Mouse (Mus musculus): ENCODE data around the gene Prss43. TPM values are rescaled to one million over a fixed set of nuclear protein-coding genes. Genes with fewer than 3 reads are reported as not detected.
A peak's percentile ranks its signal among the peaks of the same experiment; 100 is the strongest.

Gene Prss43
- total and polyA plus RNA-seq, 3 experiments: not detected

DNA sequence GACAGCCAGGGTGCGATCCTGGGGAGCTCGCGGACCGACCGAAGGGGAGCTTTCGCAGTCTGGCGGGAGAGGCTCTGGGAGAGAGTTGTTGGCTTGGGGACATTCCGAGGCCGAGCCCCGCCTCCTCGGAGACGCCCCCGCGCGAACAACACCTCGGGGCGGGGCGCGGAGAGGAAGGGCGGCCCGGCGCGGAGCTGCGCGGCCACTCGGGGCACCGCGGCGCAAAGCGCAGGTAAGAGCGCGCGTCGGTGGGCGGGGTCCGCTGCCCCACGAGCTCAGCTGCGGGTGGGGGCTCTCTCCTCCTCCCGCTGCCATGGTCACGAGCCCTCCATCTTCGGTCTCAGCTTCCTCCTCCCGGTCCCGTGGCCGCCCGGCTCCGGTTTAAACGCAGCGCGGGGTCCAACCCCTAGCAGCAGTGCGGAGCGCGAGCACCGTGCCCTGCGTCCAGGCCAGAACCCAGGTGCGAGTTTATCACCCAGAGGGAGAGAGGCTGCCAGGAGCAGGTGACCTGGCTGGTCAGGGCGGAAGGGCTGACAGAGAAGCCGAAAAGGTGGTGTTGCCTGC, 53.6 kb downstream of the Prss43 start, which contains the start of gene Tmie:
Gene Tmie, minus strand, starts transcription at position 116 of the 564 bp plus-strand sequence.
- Histone ChIP-seq H3K27me3 (replicated peaks) (peaks cover 28% of the 10 kb centered on the region), H3K4me3 (replicated peaks in 1 of 3; ENCODE audit: low read depth in 2 of 3, low read length in 2 of 3, poor library complexity in 1 of 3) (peak within 1 kb of the TSS in 1 of 3 experiments; percentile 29), H3K27ac (ENCODE audit: insufficient read depth, low read depth) (no peak within 1 kb of the TSS), H3K79me2 (replicated peaks; ENCODE audit: control insufficient read depth, extremely low read depth, insufficient read depth, poor library complexity, severe bottlenecking) (no peaks in the 10 kb centered on the region), H3K4me1 (ENCODE audit: control insufficient read depth in 1 of 2, insufficient read depth in 2 of 2) (no peaks in the 10 kb centered on the region), H3K4me2 (ENCODE audit: insufficient read depth, low read depth, poor library complexity, severe bottlenecking) (peak within 1 kb of the TSS; percentile 38; the same call in 1 of the 2 replicates), H3K36me3 (replicated peaks in 1 of 2; ENCODE audit: control insufficient read depth in 1 of 2, insufficient read depth in 1 of 2, low read length in 1 of 2) (no peaks in the 10 kb centered on the region), H3K9ac (ENCODE audit: insufficient read depth, low read depth) (no peak within 1 kb of the TSS), H3K9me3 (replicated peaks; ENCODE audit: low read length) (no peaks in the 10 kb centered on the region)
- dilution Hi-C loops (cut with MboI; ENCODE audit: extremely low pct_ligation_motif_present, extremely low pct_unique_long_range_greater_than_20kb, low sequenced_read_pairs) (no loop called here), in situ Hi-C loops (cut with MboI; ENCODE audit: low pct_ligation_motif_present, low pct_unique_long_range_greater_than_20kb, low sequenced_read_pairs) (loop anchor here (5.0 kb wide), 1 partner anchor 153 kb away; no protein-coding TSS in a partner anchor)
- TF ChIP-seq RAD21 (IDR thresholded peaks at IDR 0.05; ENCODE audit: low read depth, low read length) (no peak), ZKSCAN1 (IDR thresholded peaks at IDR 0.05; ENCODE audit: borderline replicate concordance, low read depth, low read length) (no peak), GABPA (IDR thresholded peaks at IDR 0.05; ENCODE audit: insufficient replicate concordance, low read depth, low read length) (no peak), IRF4 (IDR thresholded peaks at IDR 0.05; ENCODE audit: low read depth, low read length) (no peak), NRF1 (IDR thresholded peaks at IDR 0.05; ENCODE audit: low read depth, low read length) (no peak), ETS1 (conservative IDR thresholded peaks at IDR 0.05; ENCODE audit: low read depth, low read length) (no peak), JUND (conservative IDR thresholded peaks at IDR 0.05; ENCODE audit: low read depth, low read length) (no peak), KAT2A (IDR thresholded peaks at IDR 0.05; ENCODE audit: insufficient replicate concordance, low read length) (no peak), HCFC1 (IDR thresholded peaks at IDR 0.05; ENCODE audit: low read depth, low read length) (no peak), MYC (IDR thresholded peaks at IDR 0.05; ENCODE audit: low read depth, low read length) (no peak), PAX5 (IDR thresholded peaks at IDR 0.05; ENCODE audit: low read length) (no peak), JUN (IDR thresholded peaks at IDR 0.05; ENCODE audit: insufficient read depth, low read depth, low read length) (no peak), EP300 (IDR thresholded peaks at IDR 0.05; ENCODE audit: low read length) (no peak), UBTF (IDR thresholded peaks at IDR 0.05; ENCODE audit: low read depth, low read length) (no peak), NELFE (IDR thresholded peaks at IDR 0.05; ENCODE audit: low read depth, low read length) (no peak), POLR2A (IDR thresholded peaks at IDR 0.05; ENCODE audit: low read depth, low read length) (no peak), USF2 (conservative IDR thresholded peaks at IDR 0.05; ENCODE audit: low read depth, low read length) (no peak), TBP (conservative IDR thresholded peaks at IDR 0.05; ENCODE audit: low read depth, low read length) (no peak), SMC3 (IDR thresholded peaks at IDR 0.05; ENCODE audit: low read depth, low read length) (no peak)
- no peak for DNase-seq (ENCODE audit: extremely low read depth)

DNA sequence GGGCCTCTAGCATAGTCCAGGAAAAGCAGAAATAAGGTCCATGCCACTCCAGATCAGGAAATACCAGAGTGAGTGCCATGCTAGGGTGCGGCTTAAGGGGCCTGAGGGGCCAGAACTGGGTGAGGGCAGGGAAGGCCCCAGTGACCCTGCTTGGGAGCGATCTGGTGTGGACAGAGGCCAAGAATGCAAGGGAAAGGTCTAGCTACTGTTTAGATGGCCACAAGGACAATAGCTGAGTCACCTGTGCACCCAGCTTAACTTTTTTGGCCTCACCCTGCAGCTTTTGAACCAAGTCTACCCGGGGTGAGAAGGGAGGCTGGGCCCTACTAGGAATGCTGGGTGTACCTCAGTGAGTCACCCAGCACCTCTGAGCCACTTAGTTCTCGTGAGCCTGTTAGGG, 54.3 kb downstream of the Prss43 start:
- Histone ChIP-seq H3K9me3 (replicated peaks; ENCODE audit: low read length) (no peaks in the 10 kb centered on the region), H3K36me3 (replicated peaks in 1 of 2; ENCODE audit: control insufficient read depth in 1 of 2, insufficient read depth in 1 of 2, low read length in 1 of 2) (peaks cover 0 to 4% of the 10 kb centered on the region in 2 experiments), H3K27me3 (replicated peaks) (peaks cover 30% of the 10 kb centered on the region), H3K4me1 (ENCODE audit: control insufficient read depth in 1 of 2, insufficient read depth in 2 of 2) (no peaks in the 10 kb centered on the region), H3K79me2 (replicated peaks; ENCODE audit: control insufficient read depth, extremely low read depth, insufficient read depth, poor library complexity, severe bottlenecking) (no peaks in the 10 kb centered on the region), H3K27ac (ENCODE audit: insufficient read depth, low read depth) (no peak overlapping the region), H3K4me2 (ENCODE audit: insufficient read depth, low read depth, poor library complexity, severe bottlenecking) (no peak overlapping the region), H3K4me3 (replicated peaks in 1 of 3; ENCODE audit: low read depth in 2 of 3, low read length in 2 of 3, poor library complexity in 1 of 3) (no peak overlapping the region), H3K9ac (ENCODE audit: insufficient read depth, low read depth) (no peak overlapping the region)
- in situ Hi-C loops (cut with MboI; ENCODE audit: low pct_ligation_motif_present, low pct_unique_long_range_greater_than_20kb, low sequenced_read_pairs): no loop called here
- DNase-seq (ENCODE audit: extremely low read depth): no peak
- TF ChIP-seq NELFE (IDR thresholded peaks at IDR 0.05; ENCODE audit: low read depth, low read length) (no peak), EP300 (IDR thresholded peaks at IDR 0.05; ENCODE audit: low read length) (no peak), MXI1 (IDR thresholded peaks at IDR 0.05; ENCODE audit: low read depth, low read length) (no peak), ZKSCAN1 (IDR thresholded peaks at IDR 0.05; ENCODE audit: borderline replicate concordance, low read depth, low read length) (no peak), MAZ (IDR thresholded peaks at IDR 0.05; ENCODE audit: low read depth, low read length) (no peak), RAD21 (IDR thresholded peaks at IDR 0.05; ENCODE audit: low read depth, low read length) (no peak), HCFC1 (IDR thresholded peaks at IDR 0.05; ENCODE audit: low read depth, low read length) (no peak), BHLHE40 (IDR thresholded peaks at IDR 0.05; ENCODE audit: low read depth, low read length) (no peak), ZMIZ1 (IDR thresholded peaks at IDR 0.05; ENCODE audit: low read depth, low read length) (no peak)
- dilution Hi-C loops (cut with MboI; ENCODE audit: extremely low pct_ligation_motif_present, extremely low pct_unique_long_range_greater_than_20kb, low sequenced_read_pairs): no loop called here

Data from CH12.LX (cell line).